Mouse (Mus musculus) ES-E14 (cell line): ENCODE results near the gene Sgip1. TPM values are rescaled to one million over a fixed set of nuclear protein-coding genes. Genes with fewer than 3 reads are reported as not detected.

Experiments used
- DNase-seq: peaks from one replicate; pipeline ENCODE4 v3.0.0-alpha.2; 2013; ENCODE audit warnings: low read depth, low spot score
- H3K27ac ChIP-seq: 2 replicates; pipeline ENCODE4 v1.5.1; 2012; ENCODE audit warnings: low read depth, mild to moderate bottlenecking, low read length, moderate library complexity, mixed read lengths; ENCODE audit not compliant: poor library complexity, insufficient read depth, severe bottlenecking
- H3K36me3 ChIP-seq: 2 replicates; pipeline ENCODE4 v1.6.1; 2012; ENCODE audit warnings: mild to moderate bottlenecking, low read length, moderate library complexity, mixed read lengths; ENCODE audit not compliant: control insufficient read depth, poor library complexity, insufficient read depth, severe bottlenecking
- H3K4me1 ChIP-seq, 2 experiments: fragments of 150-350 bp in 1 of 2; sonication (generic) in 1 of 2; 2 replicates each; pipeline ENCODE4 v1.6.1; 2012; ENCODE audit warnings: low read length in 2 of 2, mild to moderate bottlenecking in 1 of 2, mixed read lengths in 1 of 2; ENCODE audit not compliant: control insufficient read depth in 2 of 2, insufficient read depth in 2 of 2, poor library complexity in 1 of 2
- H3K4me3 ChIP-seq, 2 experiments: fragments of 150-350 bp in 1 of 2; sonication (generic) in 1 of 2; 2 replicates each; pipeline ENCODE4 v1.5.1; 2012; ENCODE audit warnings: low read length in 2 of 2, low read depth in 1 of 2, mild to moderate bottlenecking in 1 of 2, mixed read lengths in 1 of 2; ENCODE audit not compliant: insufficient read depth in 1 of 2, poor library complexity in 1 of 2, severe bottlenecking in 1 of 2
- H3K9ac ChIP-seq: 2 replicates; pipeline ENCODE4 v1.6.1; 2012; ENCODE audit warnings: low read depth, mild to moderate bottlenecking, low read length, mixed read lengths; ENCODE audit not compliant: poor library complexity, insufficient read depth, severe bottlenecking
- H3K9me3 ChIP-seq: fragments of 150-350 bp; sonication (generic); 2 replicates; pipeline ENCODE4 v1.6.1; 2012; ENCODE audit warnings: low read depth, mild to moderate bottlenecking, low read length; ENCODE audit not compliant: control insufficient read depth, insufficient read depth
- CHD2 ChIP-seq: IDR thresholded peaks from 2 replicates; pipeline ENCODE4 v1.6.1; 2014; ENCODE audit warnings: mild to moderate bottlenecking, low read depth, low read length, inconsistent platforms
- HCFC1 ChIP-seq: IDR thresholded peaks from 2 replicates; pipeline ENCODE4 v1.6.1; 2012; ENCODE audit warnings: low read length, inconsistent platforms, borderline replicate concordance; ENCODE audit not compliant: insufficient read depth
- MAFK ChIP-seq: IDR thresholded peaks from 2 replicates; pipeline ENCODE4 v1.6.1; 2014; ENCODE audit warnings: mild to moderate bottlenecking, low read depth, low read length, inconsistent platforms; ENCODE audit not compliant: insufficient read depth
- ZC3H11A ChIP-seq: IDR thresholded peaks from 2 replicates; pipeline ENCODE4 v1.6.1; 2012; ENCODE audit warnings: low read depth, mild to moderate bottlenecking, inconsistent platforms, low read length, borderline replicate concordance
- ZNF384 ChIP-seq: IDR thresholded peaks from 2 replicates; pipeline ENCODE4 v1.6.1; 2012; ENCODE audit warnings: low read depth, low read length, inconsistent platforms
- in situ Hi-C, 2 experiments: fragments of 600-800 bp; cut with MboI; formaldehyde crosslinking; loops; one replicate each; pipeline ENCODE4 v1.15.1; 2025; ENCODE audit warnings: low sequenced_read_pairs in 2 of 2, inconsistent platforms in 1 of 2; ENCODE audit not compliant: unreplicated experiment in 2 of 2
- total RNA-seq: library from RNA; depleted of rRNA; stranded (reverse); fragments of 300-350 nt; gene quantifications from 2 replicates; pipeline ENCODE4 v1.2.3, GENCODE M21; 2012; rRNA removed

Gene Sgip1
- total RNA-seq, 1 experiment: 0.62 TPM

DNA sequence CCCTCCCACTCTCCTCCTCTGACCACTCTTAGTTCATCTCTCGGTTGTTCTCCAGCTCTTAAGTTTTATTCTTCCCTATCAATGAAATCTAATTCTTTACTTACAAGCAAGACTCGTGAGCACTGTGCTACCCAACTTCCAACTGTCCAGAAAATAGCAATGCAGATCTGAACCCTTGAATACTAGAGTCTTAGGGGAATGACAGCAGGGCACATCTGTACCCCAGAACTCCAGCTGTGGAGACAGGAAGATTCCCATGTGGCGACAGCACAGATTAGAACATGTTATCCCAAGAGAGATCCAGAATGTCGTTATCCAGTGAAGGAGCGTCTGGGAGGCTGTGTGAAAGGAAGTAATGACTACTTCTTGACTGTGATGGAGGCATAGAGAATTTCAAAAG is 265.2 kb downstream of the Sgip1 start:
- H3K4me3 ChIP-seq: no peak overlapping the region
- DNase-seq: no peak
- H3K27ac ChIP-seq: no peak overlapping the region
- no peaks in the 10 kb centered on the region for H3K36me3 ChIP-seq
- no peak for TF ChIP-seq HCFC1
- TF ChIP-seq MAFK: no peak
- no peak for TF ChIP-seq CHD2
- TF ChIP-seq ZC3H11A: no peak
- no peak for TF ChIP-seq ZNF384
- no peaks in the 10 kb centered on the region for H3K9me3 ChIP-seq
- no peak overlapping the region for H3K9ac ChIP-seq
- no peaks in the 10 kb centered on the region for H3K4me1 ChIP-seq
- in situ Hi-C loops: no loop called here

DNA sequence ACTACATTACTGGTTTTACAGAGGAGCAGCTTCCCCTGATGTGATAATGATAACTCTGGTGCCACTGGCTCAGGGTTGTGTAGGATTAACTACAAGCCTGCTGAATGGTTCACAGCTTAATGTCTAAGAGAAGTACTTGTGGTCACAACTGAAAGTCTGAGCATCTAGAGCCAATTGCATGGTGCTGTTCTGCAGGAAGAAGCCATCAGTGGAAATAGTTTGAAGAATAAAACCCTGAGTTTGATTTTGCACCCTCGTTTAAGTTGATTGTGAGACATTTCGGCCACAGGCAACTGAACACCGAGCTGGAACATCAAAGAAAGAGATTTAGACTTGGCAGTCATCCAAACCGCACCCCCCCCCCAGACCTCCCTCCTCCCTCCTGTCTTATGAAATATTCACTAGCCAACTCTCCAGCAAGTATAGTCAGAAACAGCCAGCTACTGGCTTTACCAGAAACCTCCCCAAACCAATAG is 265.9 kb downstream of the Sgip1 start:
- Histone ChIP-seq H3K27ac (no peak overlapping the region), H3K4me1 (no peaks in the 10 kb centered on the region), H3K9me3 (no peaks in the 10 kb centered on the region), H3K9ac (no peak overlapping the region), H3K4me3 (no peak overlapping the region), H3K36me3 (no peaks in the 10 kb centered on the region)
- in situ Hi-C loops: no loop called here
- no peak for TF ChIP-seq CHD2
- DNase-seq: no peak

DNA sequence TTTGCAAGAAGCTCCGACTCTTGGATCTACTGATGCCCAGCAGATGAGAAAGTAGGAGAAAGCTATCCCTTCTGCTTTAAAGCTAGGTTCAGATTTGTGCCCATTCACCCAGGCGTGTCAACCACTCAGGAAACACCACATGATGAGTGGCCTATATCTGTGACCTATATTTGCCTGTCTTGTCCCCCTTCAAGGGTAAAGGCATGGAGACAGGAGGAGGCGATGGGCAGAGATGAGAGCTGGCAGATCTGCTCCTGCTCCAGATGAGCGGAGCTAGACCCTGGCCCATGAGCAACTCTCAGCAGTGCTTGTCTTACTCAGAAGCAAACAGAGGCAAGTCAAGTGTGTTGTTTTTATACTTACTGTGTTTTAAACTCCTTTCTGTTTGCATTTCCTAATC is 269.6 kb downstream of the Sgip1 start:
- H3K9ac ChIP-seq: no peak overlapping the region
- TF ChIP-seq CHD2 (no peak), ZNF384 (no peak), ZC3H11A (no peak), HCFC1 (no peak), MAFK (no peak)
- H3K27ac ChIP-seq: no peak overlapping the region
- no peak overlapping the region for H3K4me3 ChIP-seq
- H3K36me3 ChIP-seq: no peaks in the 10 kb centered on the region
- no peaks in the 10 kb centered on the region for H3K9me3 ChIP-seq
- DNase-seq: no peak
- in situ Hi-C loops: no loop called here
- H3K4me1 ChIP-seq: peaks cover 0 to 2% of the 10 kb centered on the region in 2 experiments; a peak in 1 of 4 replicates

DNA sequence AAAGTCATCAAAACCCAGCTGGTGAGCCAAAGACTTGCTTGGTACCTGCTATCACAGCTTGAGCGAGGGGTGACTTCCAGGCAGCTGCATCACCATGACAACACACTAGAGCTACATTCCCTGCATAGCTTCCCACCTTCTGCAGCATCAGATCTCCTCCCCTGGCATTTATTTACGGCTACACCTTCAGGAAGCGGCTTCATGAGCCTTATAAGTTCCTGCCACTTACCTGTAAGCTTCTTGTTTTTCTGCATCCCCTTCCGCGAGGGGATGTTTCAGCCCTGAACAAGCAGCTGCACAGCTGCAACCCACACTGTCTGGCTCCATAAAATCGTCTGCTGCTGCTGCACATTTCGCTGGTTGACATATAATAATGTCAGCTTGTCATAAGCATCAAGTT is 270.7 kb downstream of the Sgip1 start:
- H3K4me3 ChIP-seq: no peak overlapping the region
- no peak overlapping the region for H3K9ac ChIP-seq
- H3K9me3 ChIP-seq: no peaks in the 10 kb centered on the region
- in situ Hi-C loops: no loop called here
- H3K36me3 ChIP-seq: no peaks in the 10 kb centered on the region
- TF ChIP-seq HCFC1 (no peak), ZNF384 (no peak), CHD2 (no peak), ZC3H11A (no peak), MAFK (no peak)
- no peak for DNase-seq
- H3K27ac ChIP-seq: no peak overlapping the region
- peaks cover 0 to 2% of the 10 kb centered on the region in 2 experiments; a peak in 1 of 4 replicates for H3K4me1 ChIP-seq

DNA sequence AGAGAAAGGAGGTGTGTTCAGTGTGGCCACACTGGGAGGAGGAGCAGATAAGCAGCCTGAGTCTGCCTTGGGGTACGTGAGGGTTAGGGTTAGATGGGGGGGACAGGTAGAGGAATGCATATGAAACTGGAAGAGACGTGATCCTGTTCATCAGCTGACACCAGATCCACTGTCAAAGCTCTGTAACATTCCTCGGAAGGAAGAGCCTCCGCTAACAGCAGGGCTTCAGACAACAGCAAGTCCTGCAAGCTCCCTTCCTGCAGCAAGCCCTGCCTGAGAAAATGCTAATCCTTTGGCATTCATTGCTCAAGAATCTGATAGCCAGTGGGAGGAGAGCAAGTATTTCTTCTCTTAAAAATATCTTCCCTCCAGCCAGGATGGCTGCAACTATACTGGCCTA is 272.4 kb downstream of the Sgip1 start:
- Histone ChIP-seq H3K9me3 (no peaks in the 10 kb centered on the region), H3K4me1 (peaks cover 0 to 2% of the 10 kb centered on the region in 2 experiments; a peak in 1 of 4 replicates), H3K27ac (no peak overlapping the region), H3K4me3 (no peak overlapping the region), H3K36me3 (no peaks in the 10 kb centered on the region), H3K9ac (no peak overlapping the region)
- no peak for TF ChIP-seq ZC3H11A
- DNase-seq: no peak
- in situ Hi-C loops: no loop called here

Other genes with a start within 250 kb of the Sgip1 start
- not detected in 2 replicates for gene Tctex1d1, start 237.3 kb downstream of the Sgip1 start, total RNA-seq